Mouse (Mus musculus) lung, postnatal 0 days (tissue): ENCODE measurements around the gene Radil. TPM values are rescaled to one million over a fixed set of nuclear protein-coding genes. Genes with fewer than 3 reads are reported as not detected.

ENCODE experiments used
- ATAC-seq: fragments of 200-750 bp; cut with Nextera tagmentation; 2 replicates; pipeline ENCODE4 v1.8.0; 2017; ENCODE audit warnings: moderate library complexity
- DNase-seq: peaks from one replicate; pipeline ENCODE4 v3.0.0-alpha.2; 2016; ENCODE audit warnings: low spot score
- H3K27ac ChIP-seq: fragments of 300-500 bp; sonication (generic); 2 replicates; pipeline ENCODE4 v1.5.1; 2014; ENCODE audit warnings: antibody characterized with exemption, mild to moderate bottlenecking, low read length, mixed read lengths
- H3K27me3 ChIP-seq: fragments of 300-500 bp; sonication (generic); replicated peaks from 2 replicates; pipeline ENCODE4 v1.6.1; 2014; ENCODE audit warnings: low read length, mixed read lengths; ENCODE audit not compliant: insufficient read depth
- H3K36me3 ChIP-seq: fragments of 300-500 bp; sonication (generic); 2 replicates; pipeline ENCODE4 v1.6.1; 2014; ENCODE audit warnings: low read length, mixed read lengths; ENCODE audit not compliant: insufficient read depth
- H3K4me1 ChIP-seq: fragments of 300-500 bp; sonication (generic); 2 replicates; pipeline ENCODE4 v1.6.1; 2014; ENCODE audit warnings: antibody characterized with exemption, low read depth, low read length, mixed read lengths; ENCODE audit not compliant: insufficient read depth
- H3K4me2 ChIP-seq: fragments of 300-500 bp; sonication (generic); replicated peaks from 2 replicates; pipeline ENCODE4 v1.6.1; 2014; ENCODE audit warnings: low read depth, mild to moderate bottlenecking, low read length, moderate library complexity, mixed read lengths
- H3K4me3 ChIP-seq: fragments of 300-500 bp; sonication (generic); 2 replicates; pipeline ENCODE4 v1.5.1; 2014; ENCODE audit warnings: low read depth, low read length
- H3K9ac ChIP-seq: fragments of 300-500 bp; sonication (generic); replicated peaks from 2 replicates; pipeline ENCODE4 v1.6.1; 2014; ENCODE audit warnings: low read depth, mild to moderate bottlenecking
- H3K9me3 ChIP-seq: fragments of 300-500 bp; sonication (generic); 2 replicates; pipeline ENCODE4 v1.6.1; 2016; ENCODE audit warnings: low read length, mixed read lengths
- CTCF ChIP-seq: IDR thresholded peaks from 2 replicates; pipeline ENCODE4 v1.5.1; 2016; ENCODE audit warnings: antibody characterized with exemption, mild to moderate bottlenecking
- EP300 ChIP-seq: IDR thresholded peaks from 2 replicates; pipeline ENCODE4 v1.6.1; 2016; ENCODE audit warnings: antibody characterized with exemption, mild to moderate bottlenecking, control low read depth
- WGBS: fragments of 180-500 bp; shearing (Covaris S2); extraction: QIAGEN DNeasy Blood & Tissue Kit; methylation state at CpG from one replicate; pipeline ENCODE4 v1.1.7; 2014; 5-methylcytosine and 5-hydroxymethylcytosine counted together
- polyA plus RNA-seq: library from polyadenylated mRNA; unstranded; fragments of >200 nt; fragmentation: Nextera tagmentation; extraction: Ambion mirVana; gene quantifications from 2 replicates; pipeline ENCODE4 v1.2.1, GENCODE M21; 2015

The Radil gene
- polyA plus RNA-seq, 1 experiment from 2014 or later, result 13.5 TPM

DNA sequence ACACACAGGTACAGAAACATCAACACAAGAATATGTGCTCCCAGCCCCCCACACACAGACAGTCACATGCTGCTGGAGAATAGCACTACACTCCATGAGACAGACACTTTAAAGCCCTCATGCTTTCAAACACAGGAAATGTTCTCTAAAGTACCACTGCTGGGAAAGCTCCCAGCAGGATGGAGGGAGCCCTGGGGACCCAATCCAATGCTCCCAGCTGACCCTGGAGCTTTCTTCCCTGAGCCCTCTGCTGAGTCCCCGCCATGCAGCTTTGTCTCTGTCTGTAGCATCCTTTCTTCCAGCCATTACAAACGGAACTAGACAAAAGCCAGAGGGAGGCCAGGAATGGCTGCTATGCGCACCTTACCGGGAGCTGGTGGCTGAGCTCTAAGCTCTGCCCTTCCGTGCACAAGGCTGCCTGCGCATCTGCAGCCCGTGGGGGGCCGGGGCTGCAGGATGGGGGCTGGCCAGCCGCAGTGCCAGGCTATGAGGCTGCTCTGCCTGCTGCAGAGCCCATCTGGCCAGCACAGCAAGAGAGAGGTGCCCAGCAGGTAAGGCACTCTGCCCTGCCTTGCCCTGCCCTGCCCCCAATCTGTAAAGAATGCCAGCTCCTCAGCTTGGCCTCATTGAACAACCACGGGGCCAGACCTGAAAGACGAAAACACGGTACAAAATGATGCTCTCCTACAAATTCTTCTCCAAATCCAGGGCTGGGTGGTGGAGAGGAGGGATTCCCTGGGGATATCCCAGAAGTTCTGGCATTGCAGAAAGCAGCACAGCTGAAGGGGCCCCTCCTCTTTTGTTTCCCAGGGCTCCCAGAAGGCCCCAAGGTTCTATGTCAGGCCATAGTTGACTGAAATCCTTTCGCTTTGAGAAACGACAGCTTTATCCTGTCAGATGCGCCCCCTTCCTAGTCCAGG lies 41.5 kb downstream of the Radil start:
- H3K4me3 ChIP-seq, result no peak overlapping the region
- ATAC-seq, result peak; percentile 59
- H3K27me3 ChIP-seq, result no peaks in the 10 kb centered on the region
- H3K27ac ChIP-seq, result peak overlapping the region; percentile 27; the same call in 1 of the 2 replicates
- no peaks in the 10 kb centered on the region for H3K36me3 ChIP-seq
- H3K4me2 ChIP-seq, result 0 out of 2 replicates have a peak overlapping the region, but pooled peaks have one; percentile 12
- 0 out of 2 replicates have a peak, but pooled peaks cover 3% of the 10 kb centered on the region for H3K4me1 ChIP-seq
- WGBS, result 32% methylated on average over 15 of the region's 15 CpGs
- H3K9me3 ChIP-seq, result no peaks in the 10 kb centered on the region
- H3K9ac ChIP-seq, result no peak overlapping the region
- DNase-seq, result peak; percentile 18
- TF ChIP-seq CTCF (no peak), EP300 (peak; percentile 47; the same call in 1 of the 2 replicates)

DNA sequence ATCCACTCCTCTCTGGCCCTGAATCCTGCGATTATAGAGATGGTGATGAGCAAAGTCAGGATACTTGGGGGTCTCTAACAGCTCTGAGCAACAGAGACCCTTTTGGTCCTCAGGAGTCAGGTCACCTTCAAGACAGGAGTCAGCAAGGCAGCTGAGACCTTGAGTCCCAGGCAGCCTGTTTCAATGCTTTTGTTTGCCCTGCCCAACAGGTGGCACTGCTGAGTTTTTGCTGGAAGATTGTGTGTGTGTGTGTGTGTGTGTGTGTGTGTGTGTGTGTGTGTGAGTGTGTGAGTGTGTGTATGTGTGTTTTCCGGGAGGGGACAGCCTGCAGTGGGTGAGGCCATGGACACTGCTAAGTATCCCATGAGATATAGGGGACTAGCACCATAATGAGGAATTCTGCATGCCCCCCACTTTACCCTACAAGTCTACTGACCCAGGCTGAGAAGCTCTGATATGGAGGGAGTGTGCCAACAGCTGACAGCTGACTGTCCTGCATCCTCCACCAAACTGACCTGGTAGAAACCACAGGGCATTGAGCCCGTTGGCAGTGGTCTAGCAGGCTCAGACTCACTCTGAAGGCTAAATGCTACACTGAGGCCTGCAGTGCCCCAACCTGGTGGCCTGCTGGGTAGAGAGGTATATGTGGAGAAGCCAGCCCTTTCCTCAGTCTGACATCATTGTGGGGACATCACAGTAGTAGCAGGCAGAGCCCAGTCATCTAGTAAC lies 45.0 kb downstream of the Radil start:
- H3K4me1 ChIP-seq, result 0 out of 2 replicates have a peak, but pooled peaks cover 3% of the 10 kb centered on the region
- DNase-seq (peak; percentile 14), ATAC-seq (no peak)
- H3K27ac ChIP-seq, result no peak overlapping the region
- H3K4me2 ChIP-seq, result no peak overlapping the region
- no peaks in the 10 kb centered on the region for H3K36me3 ChIP-seq
- H3K9ac ChIP-seq, result no peak overlapping the region
- TF ChIP-seq CTCF, result peak; percentile 80
- no peak for TF ChIP-seq EP300
- WGBS, result 51% methylated on average over 3 of the region's 3 CpGs
- H3K27me3 ChIP-seq, result no peaks in the 10 kb centered on the region
- no peaks in the 10 kb centered on the region for H3K9me3 ChIP-seq
- no peak overlapping the region for H3K4me3 ChIP-seq

DNA sequence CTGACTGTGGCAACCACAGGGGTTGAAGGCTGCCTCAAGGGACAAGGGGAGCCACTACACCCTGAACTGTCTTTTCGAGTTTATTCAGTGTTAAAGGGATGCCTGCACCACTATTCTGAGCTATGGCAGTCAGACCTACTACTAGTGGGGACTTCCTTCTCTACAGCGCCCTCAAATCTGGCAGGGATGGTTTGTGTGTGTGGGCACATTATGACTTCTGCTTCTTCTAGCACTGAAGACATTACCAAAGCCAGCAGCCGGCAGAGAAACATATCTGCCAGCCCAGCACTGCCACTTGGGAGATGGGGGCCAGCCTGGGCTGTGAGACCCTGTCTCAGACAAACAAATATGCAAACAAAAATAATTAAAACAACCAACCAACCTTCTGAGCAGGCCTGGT lies 46.7 kb downstream of the Radil start:
- DNase-seq (no peak), ATAC-seq (no peak)
- no peak overlapping the region for H3K27ac ChIP-seq
- no peak overlapping the region for H3K9ac ChIP-seq
- no peak for TF ChIP-seq CTCF
- no peak for TF ChIP-seq EP300
- WGBS, result 66% methylated on average over 3 of the region's 3 CpGs
- H3K9me3 ChIP-seq, result no peaks in the 10 kb centered on the region
- H3K4me1 ChIP-seq, result 0 out of 2 replicates have a peak, but pooled peaks cover under 1% of the 10 kb centered on the region
- H3K27me3 ChIP-seq, result no peaks in the 10 kb centered on the region
- no peak overlapping the region for H3K4me2 ChIP-seq
- H3K36me3 ChIP-seq, result no peaks in the 10 kb centered on the region
- H3K4me3 ChIP-seq, result no peak overlapping the region

- peak; percentile 93 for ATAC-seq
- no peak overlapping the region for H3K9ac ChIP-seq
- H3K4me3 ChIP-seq, result no peak overlapping the region
- H3K27me3 ChIP-seq, result no peaks in the 10 kb centered on the region
- H3K4me2 ChIP-seq, result no peak overlapping the region
- no peaks in the 10 kb centered on the region for H3K4me1 ChIP-seq
- no peaks in the 10 kb centered on the region for H3K9me3 ChIP-seq
- DNase-seq, result peak; percentile 96
- no peaks in the 10 kb centered on the region for H3K36me3 ChIP-seq
- no peak overlapping the region for H3K27ac ChIP-seq
- TF ChIP-seq CTCF (peak; percentile 93), EP300 (no peak)
- 2% methylated on average over 3 of the region's 3 CpGs for WGBS
Measured at GRCm38 (mm10) chr5:142502414-142502813, 48.5 kb downstream of the Radil start.

- no peak for ATAC-seq
- Histone ChIP-seq H3K4me1 (no peaks in the 10 kb centered on the region), H3K4me2 (no peak overlapping the region), H3K4me3 (no peak overlapping the region), H3K9me3 (no peaks in the 10 kb centered on the region), H3K27ac (no peak overlapping the region), H3K27me3 (no peaks in the 10 kb centered on the region), H3K9ac (no peak overlapping the region), H3K36me3 (no peaks in the 10 kb centered on the region)
- no peak for DNase-seq
- no peak for TF ChIP-seq EP300
- TF ChIP-seq CTCF, result no peak
- 70% methylated on average over 10 of the region's 10 CpGs for WGBS
Measured at GRCm38 (mm10) chr5:142500918-142501317, 50.0 kb downstream of the Radil start.

DNA sequence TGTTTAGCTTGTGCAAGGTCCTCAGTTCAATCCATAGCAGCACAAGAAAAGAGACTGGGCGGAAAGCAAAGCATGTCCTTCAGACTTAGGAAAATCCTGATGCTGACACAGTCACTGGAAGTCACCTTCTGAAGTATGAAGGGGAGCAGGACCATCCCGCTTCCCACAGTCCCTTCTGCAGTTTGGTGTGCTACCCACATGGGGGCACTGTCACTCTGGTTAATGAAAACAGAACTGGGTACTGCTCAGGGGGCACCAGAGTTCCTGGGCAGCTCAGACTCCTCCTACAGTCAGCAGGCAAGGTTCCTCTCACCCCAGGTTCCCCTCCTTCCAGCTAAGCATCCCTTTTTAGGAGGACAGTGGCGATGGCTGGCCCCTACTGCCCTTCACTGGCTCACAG lies 51.9 kb downstream of the Radil start:
- no peaks in the 10 kb centered on the region for H3K27me3 ChIP-seq
- H3K36me3 ChIP-seq, result no peaks in the 10 kb centered on the region
- TF ChIP-seq CTCF (peak; percentile 80), EP300 (no peak)
- 32% methylated on average over 3 of the region's 3 CpGs for WGBS
- H3K9me3 ChIP-seq, result no peaks in the 10 kb centered on the region
- ATAC-seq, result peak; percentile 34; the same call in 1 of the 2 replicates
- DNase-seq, result peak; percentile 58
- no peaks in the 10 kb centered on the region for H3K4me1 ChIP-seq
- H3K4me3 ChIP-seq, result no peak overlapping the region
- no peak overlapping the region for H3K27ac ChIP-seq
- no peak overlapping the region for H3K4me2 ChIP-seq
- no peak overlapping the region for H3K9ac ChIP-seq
